ENCODE assay signal across 28 mouse cellular contexts in genomic region chr3:144697154-144697553, GRCm38 (mm10). TPM values are rescaled to one million over a fixed set of nuclear protein-coding genes. Genes with fewer than 3 reads are reported as not detected.
A peak's percentile ranks its signal among the peaks of the same experiment; 100 is the strongest.
DNase-seq lines count a peak whose midpoint lies in the region; ATAC-seq lines count a peak whose summit lies in the region.
"Had no signal": no experiment of that assay in that cellular context is flagged by ENCODE, and none has a peak within 500 bp of the region (broad histone marks: within the 10 kb centered on the region; RNA-seq: fewer than 3 reads in every experiment).

No protein-coding gene starts in this region.

- no peak overlapping the region for H3K9ac ChIP-seq in hindbrain, embryonic 12.5 days
- H3K9ac ChIP-seq: embryonic facial prominence, embryonic 12.5 days; forebrain, embryonic 13.5 days; heart, embryonic 12.5 days; limb, embryonic 15.5 days; midbrain, embryonic 15.5 days; neural tube, embryonic 13.5 days; stomach, embryonic 15.5 days had no signal

- no peaks in the 10 kb centered on the region for H3K4me1 ChIP-seq in hindbrain, embryonic 12.5 days
- H3K4me1 ChIP-seq: embryonic facial prominence, embryonic 12.5 days; forebrain, embryonic 13.5 days; heart, embryonic 12.5 days; hindbrain, embryonic 10.5 days; limb, embryonic 15.5 days; midbrain, embryonic 15.5 days; neural tube, embryonic 13.5 days; stomach, embryonic 15.5 days had no signal

- peaks cover 57% of the 10 kb centered on the region for H3K36me3 ChIP-seq in hindbrain, embryonic 12.5 days

- H3K4me2 ChIP-seq in hindbrain, embryonic 12.5 days (replicated peaks): no peak overlapping the region
- H3K4me2 ChIP-seq: embryonic facial prominence, embryonic 12.5 days; forebrain, embryonic 13.5 days; heart, embryonic 12.5 days; limb, embryonic 15.5 days; midbrain, embryonic 15.5 days; neural tube, embryonic 13.5 days; stomach, embryonic 15.5 days had no signal

- WGBS in hindbrain, embryonic 12.5 days: 77% methylated on average over 5 of the region's 5 CpGs

- no peak overlapping the region for H3K4me3 ChIP-seq in hindbrain, embryonic 12.5 days
- H3K4me3 ChIP-seq: embryonic facial prominence, embryonic 12.5 days; erythroblast, embryonic 14.5 days; forebrain, embryonic 13.5 days; heart, embryonic 12.5 days; hindbrain, embryonic 10.5 days; limb, embryonic 15.5 days; midbrain, embryonic 15.5 days; neural tube, embryonic 13.5 days; stomach, embryonic 15.5 days had no signal

- ATAC-seq in activated CD4-positive, CD25-positive, alpha-beta regulatory T cell, adult 4 months: peak; percentile 38
- peak; percentile 22 for ATAC-seq in inflammation-experienced regulatory T-cells, adult 6 months
- ATAC-seq in hindbrain, embryonic 12.5 days (ENCODE audit: low FRiP score): no peak
- ATAC-seq: forebrain, embryonic 13.5 days; midbrain, embryonic 15.5 days had no signal

- peak; percentile 31 for DNase-seq in 416B (ENCODE audit: low read depth)
- DNase-seq in CD4-positive, CD25-positive, alpha-beta regulatory T cell, adult 2 months (ENCODE audit: low read depth, low spot score): peak; percentile 18
- no peak for DNase-seq in lung, postnatal 14 days
- no peak for DNase-seq in cerebellum, adult 11-12 months
- DNase-seq: adrenal gland, postnatal 14 days; cerebellum, postnatal 10 days; gastrocnemius, postnatal 10 days; heart, adult 18-20 months; heart, postnatal 10 days; kidney, adult 18-20 months; kidney, postnatal 4 days; layer of hippocampus, adult 9-11 months; lung, adult 18-20 months; lung, postnatal 10 days; retina, postnatal 1 day; thymus, postnatal 36 days had no signal

- no peaks in the 10 kb centered on the region for H3K9me3 ChIP-seq in hindbrain, embryonic 12.5 days (replicated peaks)
- H3K9me3 ChIP-seq: embryonic facial prominence, embryonic 12.5 days; forebrain, embryonic 13.5 days; heart, embryonic 12.5 days; hindbrain, embryonic 10.5 days; limb, embryonic 15.5 days; midbrain, embryonic 15.5 days; neural tube, embryonic 13.5 days; stomach, embryonic 15.5 days had no signal

- H3K27ac ChIP-seq in hindbrain, embryonic 12.5 days: no peak overlapping the region
- H3K27ac ChIP-seq: embryonic facial prominence, embryonic 12.5 days; forebrain, embryonic 13.5 days; hindbrain, embryonic 10.5 days; limb, embryonic 15.5 days; midbrain, embryonic 15.5 days; neural tube, embryonic 13.5 days; stomach, embryonic 15.5 days had no signal

- H3K27me3 ChIP-seq in hindbrain, embryonic 12.5 days: no peaks in the 10 kb centered on the region
- H3K27me3 ChIP-seq: embryonic facial prominence, embryonic 12.5 days; forebrain, embryonic 13.5 days; heart, embryonic 12.5 days; limb, embryonic 15.5 days; midbrain, embryonic 15.5 days; neural tube, embryonic 13.5 days; stomach, embryonic 15.5 days had no signal

RNA-seq across cellular contexts. Expression of gene Sh3glb1, which starts 23.0 kb away (rescaled TPM):
- 10 to 100 TPM; 53.4 to 56.8 TPM for polyA plus RNA-seq in activated CD4-positive, CD25-positive, alpha-beta regulatory T cell, adult 4 months (2017; shearing (Covaris generic))
- 10 to 100 TPM; 52.5 to 76.1 (median 62.4) TPM for polyA plus RNA-seq in inflammation-experienced regulatory T-cells, adult 6 months (2017; shearing (Covaris generic))
- polyA plus RNA-seq in hindbrain, embryonic 12.5 days (2016; fragmentation: Nextera tagmentation; extraction: Ambion mirVana): 115 and 123 TPM in 2 replicates

Comparison
In these comparisons a context has a peak if more than half of its experiments do, and no peak if none do; other contexts are left out.
1. DNase-seq: peak in 416B (single experiment) and CD4-positive, CD25-positive, alpha-beta regulatory T cell, adult 2 months (single experiment); none in lung, postnatal 14 days (single experiment) and cerebellum, adult 11-12 months (single experiment).